Mouse (Mus musculus): ENCODE measurements at regions not wholly inside any gene's neighbourhood (a gene's known extent, or its start where the extent isn't known, plus 50 kb on each side); places are given as distances from the start of the nearest gene placed in this dataset. TPM values are rescaled to one million over a fixed set of nuclear protein-coding genes. Genes with fewer than 3 reads are reported as not detected.

DNA sequence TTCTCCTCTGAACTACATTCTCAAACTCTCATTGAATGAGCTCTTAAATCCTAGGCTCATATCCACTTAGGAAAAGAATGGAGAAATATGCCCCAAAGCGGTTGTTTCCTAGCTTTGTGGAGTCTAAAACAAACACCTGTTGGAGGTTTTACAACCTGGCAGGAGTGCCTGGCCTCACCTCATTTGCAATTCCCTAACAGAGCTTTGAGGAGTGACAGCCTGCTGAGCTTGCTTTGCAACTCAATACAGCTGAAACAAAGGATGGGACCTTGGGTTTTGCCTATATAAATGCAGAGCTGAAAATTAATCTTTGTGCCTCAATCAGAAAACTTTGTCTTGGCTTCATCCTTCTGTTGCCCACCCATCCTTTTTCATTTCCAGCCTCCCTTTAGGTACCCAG is 423.2 kb downstream of the Gm8797 start:
- Histone ChIP-seq H3K27me3 (ENCODE audit: insufficient read depth, low read length) (no peaks in the 10 kb centered on the region), H3K9me3 (ENCODE audit: low read depth, low read length) (no peaks in the 10 kb centered on the region), H3K27ac (ENCODE audit: low read depth) (no peak overlapping the region), H3K9ac (no peak overlapping the region), H3K4me2 (no peak overlapping the region), H3K4me3 (ENCODE audit: low read depth, low read length) (no peak overlapping the region), H3K4me1 (ENCODE audit: insufficient read depth) (no peaks in the 10 kb centered on the region), H3K36me3 (ENCODE audit: insufficient read depth) (no peaks in the 10 kb centered on the region)
- ATAC-seq (ENCODE audit: insufficient read depth) (no peak), DNase-seq (no peak)
- 29% methylated on average over 1 of the region's 1 CpGs for WGBS
- no peak for TF ChIP-seq CTCF (IDR thresholded peaks at IDR 0.05; ENCODE audit: low read depth)

DNA sequence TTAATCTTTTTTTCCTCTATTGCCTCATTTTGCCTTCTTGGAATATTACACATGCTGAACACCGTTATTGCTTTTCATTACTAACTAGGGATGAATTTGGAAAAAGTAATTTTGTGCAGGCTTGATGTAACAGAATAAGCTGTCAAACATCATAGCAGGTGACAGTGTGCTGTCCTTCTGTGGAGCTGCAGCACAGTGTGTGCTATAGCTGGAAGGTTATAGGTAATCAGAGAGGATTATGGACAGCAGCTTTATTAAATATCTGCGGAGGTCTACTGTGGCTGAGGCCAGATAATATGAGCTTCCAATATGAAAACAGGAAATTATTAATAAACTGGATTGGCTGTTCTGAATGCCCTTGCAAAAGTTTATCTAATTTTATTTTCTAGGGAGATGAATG is 431.9 kb downstream of the Gm8797 start:
- Histone ChIP-seq H3K4me1 (ENCODE audit: insufficient read depth) (no peaks in the 10 kb centered on the region), H3K27ac (ENCODE audit: low read depth) (no peak overlapping the region), H3K27me3 (ENCODE audit: insufficient read depth, low read length) (no peaks in the 10 kb centered on the region), H3K4me3 (ENCODE audit: low read depth, low read length) (no peak overlapping the region), H3K9me3 (ENCODE audit: low read depth, low read length) (no peaks in the 10 kb centered on the region), H3K36me3 (ENCODE audit: insufficient read depth) (no peaks in the 10 kb centered on the region), H3K4me2 (no peak overlapping the region), H3K9ac (no peak overlapping the region)
- TF ChIP-seq CTCF (IDR thresholded peaks at IDR 0.05; ENCODE audit: low read depth), result no peak
- WGBS, result 85% methylated on average over 2 of the region's 2 CpGs
- no peak for ATAC-seq (ENCODE audit: insufficient read depth)
- DNase-seq, result no peak

DNA sequence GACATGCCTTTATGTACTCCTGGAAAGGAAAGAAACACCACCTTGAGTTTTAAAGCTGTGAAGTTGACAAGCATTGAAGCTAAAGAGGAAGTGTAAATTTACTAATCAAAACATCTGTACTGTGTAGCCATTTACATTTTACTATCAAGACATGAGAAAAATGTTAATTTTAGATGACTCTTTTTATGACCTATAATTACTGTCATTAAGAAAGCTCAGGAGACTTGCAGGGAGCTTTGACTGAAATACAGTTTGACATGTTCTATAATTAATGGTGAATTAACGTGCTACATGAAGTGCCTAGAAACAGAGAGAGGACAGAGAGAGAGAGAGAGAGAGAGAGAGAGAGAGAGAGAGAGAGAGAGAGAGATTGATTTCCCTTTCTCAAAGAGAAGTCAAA is 432.8 kb downstream of the Gm8797 start:
- no peak for ATAC-seq (ENCODE audit: insufficient read depth)
- whole genome bisulfite sequencing, result 36% methylated on average over 1 of the region's 1 CpGs
- no peak for DNase-seq
- H3K27ac ChIP-seq (ENCODE audit: low read depth), result no peak overlapping the region
- no peaks in the 10 kb centered on the region for H3K4me1 ChIP-seq (ENCODE audit: insufficient read depth)
- no peak overlapping the region for H3K4me3 ChIP-seq (ENCODE audit: low read depth, low read length)
- no peaks in the 10 kb centered on the region for H3K9me3 ChIP-seq (ENCODE audit: low read depth, low read length)
- no peaks in the 10 kb centered on the region for H3K36me3 ChIP-seq (ENCODE audit: insufficient read depth)
- H3K27me3 ChIP-seq (ENCODE audit: insufficient read depth, low read length), result no peaks in the 10 kb centered on the region
- no peak overlapping the region for H3K9ac ChIP-seq
- no peak for TF ChIP-seq CTCF (IDR thresholded peaks at IDR 0.05; ENCODE audit: low read depth)
- no peak overlapping the region for H3K4me2 ChIP-seq

DNA sequence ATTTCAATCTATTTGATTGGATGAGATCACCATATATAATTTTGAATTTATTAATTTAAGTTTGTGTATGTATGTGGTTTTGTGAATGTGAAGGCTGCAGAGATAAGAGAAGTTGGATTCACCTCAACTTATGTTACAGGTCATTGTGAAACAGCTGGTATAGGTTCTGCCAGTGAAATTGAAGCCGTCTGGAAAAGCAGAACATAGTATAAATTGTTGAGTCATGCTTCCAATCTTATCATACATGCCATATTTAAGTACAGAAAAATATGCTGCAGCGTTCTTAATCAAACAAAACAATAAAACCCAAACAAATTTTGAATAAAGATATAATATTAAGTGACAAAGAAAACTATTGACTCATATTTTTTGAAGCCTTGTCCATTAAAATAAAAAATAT is 415.6 kb downstream of the 1700008P02Rik start:
- no peaks in the 10 kb centered on the region for H3K4me1 ChIP-seq (ENCODE audit: insufficient read depth)
- no peak for TF ChIP-seq CTCF (IDR thresholded peaks at IDR 0.05; ENCODE audit: low read depth)
- no peak overlapping the region for H3K4me3 ChIP-seq (ENCODE audit: low read depth, low read length)
- WGBS, result 55% methylated on average over 2 of the region's 2 CpGs
- H3K4me2 ChIP-seq, result no peak overlapping the region
- no peaks in the 10 kb centered on the region for H3K9me3 ChIP-seq (ENCODE audit: low read depth, low read length)
- DNase-seq (no peak), ATAC-seq (ENCODE audit: insufficient read depth) (no peak)
- no peak overlapping the region for H3K27ac ChIP-seq (ENCODE audit: low read depth)
- H3K36me3 ChIP-seq (ENCODE audit: insufficient read depth), result no peaks in the 10 kb centered on the region
- no peak overlapping the region for H3K9ac ChIP-seq
- no peaks in the 10 kb centered on the region for H3K27me3 ChIP-seq (ENCODE audit: insufficient read depth, low read length)

DNA sequence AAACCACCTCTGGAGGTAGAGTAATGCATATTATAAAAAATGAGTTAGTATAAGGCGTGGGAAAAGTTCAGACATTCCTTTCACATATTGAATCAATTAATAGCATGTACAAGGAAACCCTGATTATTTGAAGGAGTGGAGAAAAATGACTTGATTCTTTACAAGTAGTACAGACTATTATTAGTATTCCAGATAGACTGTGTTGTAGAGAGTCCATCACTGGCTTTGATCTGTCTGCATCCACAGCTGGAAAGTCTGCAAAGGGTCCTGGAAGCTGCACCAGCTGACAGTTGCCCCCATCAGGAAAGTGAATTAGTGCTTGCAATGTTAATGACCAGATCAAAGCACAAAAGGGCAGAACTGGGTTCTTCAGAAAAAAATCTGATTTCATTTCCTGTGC is 391.6 kb downstream of the 1700008P02Rik start:
- Histone ChIP-seq H3K27me3 (ENCODE audit: insufficient read depth, low read length) (no peaks in the 10 kb centered on the region), H3K4me1 (ENCODE audit: insufficient read depth) (no peaks in the 10 kb centered on the region), H3K4me2 (no peak overlapping the region), H3K9ac (no peak overlapping the region), H3K27ac (ENCODE audit: low read depth) (no peak overlapping the region), H3K4me3 (ENCODE audit: low read depth, low read length) (no peak overlapping the region), H3K9me3 (ENCODE audit: low read depth, low read length) (no peaks in the 10 kb centered on the region), H3K36me3 (ENCODE audit: insufficient read depth) (no peaks in the 10 kb centered on the region)
- ATAC-seq (ENCODE audit: insufficient read depth) (no peak), DNase-seq (no peak)
- no peak for TF ChIP-seq CTCF (IDR thresholded peaks at IDR 0.05; ENCODE audit: low read depth)
- WGBS, result 37% methylated on average over 1 of the region's 1 CpGs

Small RNAs in the stretch of these regions (microRNA-seq; reads per million reads assigned to microRNA genes)
- gene Gm25144 (ENCODE audit: borderline number of aligned reads) (not detected), gene Gm25352 (ENCODE audit: borderline number of aligned reads) (not detected)

Measured in lung, embryonic 14.5 days (tissue).